Mouse (Mus musculus) stomach, postnatal 0 days (tissue): ENCODE results near the gene Msi2.

ENCODE experiments used
- CTCF ChIP-seq: IDR thresholded peaks from 2 replicates; pipeline ENCODE4 v1.5.1; 2016; ENCODE audit warnings: antibody characterized with exemption, low read depth, mild to moderate bottlenecking, moderate library complexity
- EP300 ChIP-seq: optimal IDR thresholded peaks from 2 replicates; pipeline ENCODE3; 2016; ENCODE audit warnings: antibody characterized with exemption

DNA sequence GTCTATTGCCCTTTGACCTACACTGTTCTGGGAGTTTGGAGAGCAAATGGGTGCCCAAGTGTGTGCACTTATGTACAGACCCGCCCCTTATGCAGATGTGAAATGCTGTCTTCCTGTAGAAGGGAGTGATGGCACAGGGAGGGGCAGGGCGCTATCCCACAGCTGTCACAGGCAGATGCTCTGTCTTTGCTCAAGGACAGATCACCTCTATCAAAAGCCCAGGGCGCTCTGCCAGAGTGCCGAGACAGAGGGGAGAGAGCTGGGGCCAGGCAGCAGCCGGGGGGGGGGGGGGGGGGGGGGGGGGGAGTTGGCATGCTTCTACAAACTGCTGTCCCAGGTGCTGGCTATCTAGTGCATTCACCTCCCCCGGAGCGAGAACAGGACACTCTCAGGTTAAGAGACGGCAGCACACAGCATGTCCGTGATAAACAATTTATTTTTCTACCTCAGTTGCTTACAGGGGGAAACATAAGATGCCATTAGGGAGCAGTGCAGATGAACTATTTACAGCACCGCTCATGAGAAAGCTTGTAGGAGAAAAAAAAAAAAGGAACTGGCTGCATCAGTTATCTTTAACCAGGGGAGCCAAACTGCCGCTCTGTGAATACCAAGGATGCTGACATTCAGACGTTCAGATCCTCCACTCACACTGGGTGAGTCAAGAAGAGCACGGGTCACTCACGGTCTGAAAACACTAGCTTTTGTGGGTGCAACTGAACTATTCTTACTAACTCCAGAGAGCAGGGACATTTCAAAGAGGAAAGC lies 337.0 kb downstream of the Msi2 start:
- TF ChIP-seq CTCF (no peak), EP300 (no peak)
